Mouse (Mus musculus) megakaryocyte, embryonic 14.5 days (primary cell): ENCODE measurements at regions not wholly inside any gene's neighbourhood (a gene's known extent, or its start where the extent isn't known, plus 50 kb on each side); places are given as distances from the start of the nearest gene placed in this dataset.

Experiments used
- FLI1 ChIP-seq: IDR thresholded peaks from 2 replicates; pipeline ENCODE4 v1.6.1; 2012; ENCODE audit warnings: low read length, inconsistent platforms, mixed read lengths
- GATA1 ChIP-seq: IDR thresholded peaks from 3 replicates; pipeline ENCODE4 v1.6.1; 2012; ENCODE audit warnings: mixed read lengths, low read length, inconsistent platforms, borderline replicate concordance

DNA sequence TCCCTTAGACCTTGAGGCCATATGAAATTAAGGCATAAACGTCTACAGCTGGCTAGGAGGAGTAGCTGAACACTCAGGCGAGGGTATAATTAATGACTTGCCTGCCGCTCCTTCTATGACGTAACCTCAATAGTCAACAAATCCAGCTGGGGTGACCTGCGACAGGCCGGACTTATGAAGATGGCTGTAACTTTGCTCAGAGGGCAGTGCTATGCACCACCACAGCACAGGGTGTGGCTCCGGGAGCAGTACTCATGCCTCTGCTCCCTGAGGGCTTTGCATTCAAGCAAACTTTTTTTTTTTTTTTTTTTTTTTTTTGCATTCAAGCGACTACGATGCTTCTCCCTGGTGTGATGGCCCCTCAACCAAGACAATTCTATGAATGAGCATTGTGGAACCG is 364.1 kb downstream of the Plekhb2 start:
- TF ChIP-seq GATA1 (no peak), FLI1 (no peak)
